Mouse (Mus musculus) megakaryocyte, embryonic 14.5 days (primary cell): ENCODE measurements around the gene Hdac4.

ENCODE experiments used
- FLI1 ChIP-seq: IDR thresholded peaks from 2 replicates; pipeline ENCODE4 v1.6.1; 2012; ENCODE audit warnings: low read length, inconsistent platforms, mixed read lengths
- GATA1 ChIP-seq: IDR thresholded peaks from 3 replicates; pipeline ENCODE4 v1.6.1; 2012; ENCODE audit warnings: mixed read lengths, low read length, inconsistent platforms, borderline replicate concordance

GRCm38 (mm10) chr1:92107521-92107920 lies 88.0 kb downstream of the Hdac4 start:
- TF ChIP-seq GATA1, result no peak
- no peak for TF ChIP-seq FLI1
